Mouse (Mus musculus) cerebellum, adult 11 months (tissue): ENCODE results near the gene Mrps26.

Source experiments
- DNase-seq: peaks from one replicate; pipeline ENCODE4 v3.0.0; 2022

Gene Mrps26

GRCm38 (mm10) chr2:130576564-130576963 lies 13.0 kb downstream of the Mrps26 start:
- peak; percentile 45 for DNase-seq

- DNase-seq: no peak
These were observed 13.5 kb downstream of the Mrps26 start for GRCm38 (mm10) chr2:130577021-130577420.

- no peak for DNase-seq
These were observed 14.1 kb downstream of the Mrps26 start for GRCm38 (mm10) chr2:130577632-130578031.

GRCm38 (mm10) chr2:130578148-130578547 lies 14.6 kb downstream of the Mrps26 start:
- peak; percentile 56 for DNase-seq

GRCm38 (mm10) chr2:130579791-130580190 lies 16.2 kb downstream of the Mrps26 start:
- no peak for DNase-seq

GRCm38 (mm10) chr2:130581201-130581600 lies 17.7 kb downstream of the Mrps26 start:
- no peak for DNase-seq

- no peak for DNase-seq
These were observed 19.0 kb downstream of the Mrps26 start, which contains the start of gene Avp for GRCm38 (mm10) chr2:130582552-130582951. Gene Avp, minus strand, starts transcription at chr2:130582554.

GRCm38 (mm10) chr2:130583902-130584560 lies 20.5 kb downstream of the Mrps26 start:
- DNase-seq: no peak

- DNase-seq: no peak
These were observed 22.5 kb downstream of the Mrps26 start for GRCm38 (mm10) chr2:130586016-130586415.

GRCm38 (mm10) chr2:130588373-130588772 lies 24.8 kb downstream of the Mrps26 start:
- no peak for DNase-seq

- DNase-seq: no peak
These were observed 25.6 kb downstream of the Mrps26 start for GRCm38 (mm10) chr2:130589157-130589556.

- DNase-seq: no peak
These were observed 26.2 kb downstream of the Mrps26 start for GRCm38 (mm10) chr2:130589761-130590160.

GRCm38 (mm10) chr2:130591016-130591415 lies 27.5 kb downstream of the Mrps26 start:
- no peak for DNase-seq

- no peak for DNase-seq
These were observed 32.1 kb downstream of the Mrps26 start for GRCm38 (mm10) chr2:130595596-130595995.

GRCm38 (mm10) chr2:130597601-130598010 lies 34.1 kb downstream of the Mrps26 start:
- DNase-seq: no peak

- no peak for DNase-seq
These were observed 34.9 kb downstream of the Mrps26 start for GRCm38 (mm10) chr2:130598399-130598798.

GRCm38 (mm10) chr2:130602195-130602594 lies 38.7 kb downstream of the Mrps26 start:
- DNase-seq: no peak

- peak; percentile 15 for DNase-seq
These were observed 49.5 kb downstream of the Mrps26 start for GRCm38 (mm10) chr2:130613091-130613490.
